In the genomic region with DNA sequence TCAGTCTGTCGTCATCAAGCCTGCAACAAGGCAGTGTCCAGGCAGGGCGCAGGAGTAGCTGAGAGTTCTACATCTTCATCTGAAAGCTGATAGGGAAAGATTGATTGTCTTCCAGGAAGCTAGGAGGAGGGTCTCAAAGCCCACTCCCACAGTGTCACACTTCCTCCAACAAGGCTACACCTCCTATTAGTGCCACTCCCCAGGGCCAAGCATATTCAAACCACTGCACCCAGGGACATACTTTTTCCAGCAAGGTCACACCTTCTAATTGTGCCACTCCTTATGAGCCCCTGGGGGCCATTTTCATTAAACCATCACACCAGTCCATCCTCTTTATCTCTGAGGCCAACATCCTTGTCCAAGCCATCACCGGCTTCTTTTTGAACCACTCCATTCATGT, we compare ENCODE assay signal across 24 mouse cellular contexts.
"Had no signal": no experiment of that assay in that cellular context is flagged by ENCODE, and none has a peak within 500 bp of the region (broad histone marks: within the 10 kb centered on the region; RNA-seq: fewer than 3 reads in every experiment).

No protein-coding gene starts in this region.

- H3K4me3 ChIP-seq: heart, embryonic 10.5 days; heart, embryonic 12.5 days; hindbrain, embryonic 10.5 days; hindbrain, embryonic 12.5 days; intestine, embryonic 15.5 days; kidney, embryonic 15.5 days; left cerebral cortex, adult 2 months; limb, embryonic 10.5 days; limb, embryonic 12.5 days; liver, embryonic 13.5 days; liver, embryonic 15.5 days had no signal

- H3K27ac ChIP-seq: heart, embryonic 10.5 days; hindbrain, embryonic 10.5 days; hindbrain, embryonic 12.5 days; hindbrain, embryonic 14.5 days; intestine, embryonic 15.5 days; kidney, embryonic 15.5 days; kidney, postnatal 0 days; left cerebral cortex, adult 2 months; limb, embryonic 10.5 days; limb, embryonic 12.5 days; liver, embryonic 13.5 days; liver, embryonic 15.5 days had no signal

- DNase-seq: gastrocnemius, postnatal 14 days; gastrocnemius, postnatal 36 days; heart, postnatal 10 days; heart, postnatal 4 days; kidney, adult 18-20 months; kidney, adult 9 months; kidney, postnatal 14 days; kidney, postnatal 36 days; layer of hippocampus, adult 9-11 months; layer of hippocampus, postnatal 36 days; liver; liver, embryonic 13.5 days had no signal

- H3K27me3 ChIP-seq: heart, embryonic 12.5 days; hindbrain, embryonic 12.5 days; intestine, embryonic 15.5 days; kidney, embryonic 15.5 days; limb, embryonic 12.5 days; liver, embryonic 13.5 days; liver, embryonic 15.5 days had no signal

- H3K36me3 ChIP-seq: heart, embryonic 10.5 days; heart, embryonic 12.5 days; hindbrain, embryonic 10.5 days; hindbrain, embryonic 12.5 days; intestine, embryonic 15.5 days; kidney, embryonic 15.5 days; limb, embryonic 10.5 days; limb, embryonic 12.5 days; liver, embryonic 13.5 days; liver, embryonic 15.5 days had no signal

- H3K4me1 ChIP-seq: heart, embryonic 10.5 days; heart, embryonic 12.5 days; intestine, embryonic 15.5 days; kidney, embryonic 15.5 days; limb, embryonic 12.5 days; liver, embryonic 13.5 days; liver, embryonic 15.5 days had no signal
